Mouse (Mus musculus): ENCODE measurements around the gene Shisa2.

Shisa2 gene

GRCm38 (mm10) chr14:59629308-59629707, 4.2 kb downstream of the Shisa2 start:
- no peak for DNase-seq (ENCODE audit: extremely low read depth, insufficient read length, low spot score)

- no peak for DNase-seq (ENCODE audit: extremely low read depth, insufficient read length, low spot score)
Measured at GRCm38 (mm10) chr14:59630096-59630495, 5.0 kb downstream of the Shisa2 start.

GRCm38 (mm10) chr14:59632067-59632466, 7.0 kb downstream of the Shisa2 start:
- DNase-seq (ENCODE audit: extremely low read depth, insufficient read length, low spot score): no peak

- DNase-seq (ENCODE audit: extremely low read depth, insufficient read length, low spot score): no peak
Measured at GRCm38 (mm10) chr14:59633295-59633898, 8.3 kb downstream of the Shisa2 start.

- no peak for DNase-seq (ENCODE audit: extremely low read depth, insufficient read length, low spot score)
Measured at GRCm38 (mm10) chr14:59633988-59634387, 8.9 kb downstream of the Shisa2 start.

GRCm38 (mm10) chr14:59638906-59639703, 14.0 kb downstream of the Shisa2 start:
- no peak for DNase-seq (ENCODE audit: extremely low read depth, insufficient read length, low spot score)

- no peak for DNase-seq (ENCODE audit: extremely low read depth, insufficient read length, low spot score)
Measured at GRCm38 (mm10) chr14:59641856-59642255, 16.7 kb downstream of the Shisa2 start.

- DNase-seq (ENCODE audit: extremely low read depth, insufficient read length, low spot score): no peak
Measured at GRCm38 (mm10) chr14:59643582-59643981, 18.5 kb downstream of the Shisa2 start.

GRCm38 (mm10) chr14:59644166-59644565, 19.1 kb downstream of the Shisa2 start:
- no peak for DNase-seq (ENCODE audit: extremely low read depth, insufficient read length, low spot score)

- DNase-seq (ENCODE audit: extremely low read depth, insufficient read length, low spot score): no peak
Measured at GRCm38 (mm10) chr14:59644896-59645295, 19.8 kb downstream of the Shisa2 start.

- no peak for DNase-seq (ENCODE audit: extremely low read depth, insufficient read length, low spot score)
Measured at GRCm38 (mm10) chr14:59646826-59647697, 22.0 kb downstream of the Shisa2 start.

- DNase-seq (ENCODE audit: extremely low read depth, insufficient read length, low spot score): no peak
Measured at GRCm38 (mm10) chr14:59648611-59649010, 23.5 kb downstream of the Shisa2 start.

- DNase-seq (ENCODE audit: extremely low read depth, insufficient read length, low spot score): no peak
Measured at GRCm38 (mm10) chr14:59649337-59649736, 24.2 kb downstream of the Shisa2 start.

- no peak for DNase-seq (ENCODE audit: extremely low read depth, insufficient read length, low spot score)
Measured at GRCm38 (mm10) chr14:59656591-59656990, 31.5 kb downstream of the Shisa2 start.

- no peak for DNase-seq (ENCODE audit: extremely low read depth, insufficient read length, low spot score)
Measured at GRCm38 (mm10) chr14:59657098-59657497, 32.0 kb downstream of the Shisa2 start.

- no peak for DNase-seq (ENCODE audit: extremely low read depth, insufficient read length, low spot score)
Measured at GRCm38 (mm10) chr14:59672893-59673515, 47.9 kb downstream of the Shisa2 start.

GRCm38 (mm10) chr14:59674556-59674955, 49.4 kb downstream of the Shisa2 start:
- no peak for DNase-seq (ENCODE audit: extremely low read depth, insufficient read length, low spot score)

GRCm38 (mm10) chr14:59675330-59675729, 50.2 kb downstream of the Shisa2 start:
- DNase-seq (ENCODE audit: extremely low read depth, insufficient read length, low spot score): no peak

GRCm38 (mm10) chr14:59677598-59678003, 52.5 kb downstream of the Shisa2 start:
- no peak for DNase-seq (ENCODE audit: extremely low read depth, insufficient read length, low spot score)
